Mouse (Mus musculus) limb, embryonic 12.5 days (tissue): ENCODE results near the gene Egr2. TPM values are rescaled to one million over a fixed set of nuclear protein-coding genes. Genes with fewer than 3 reads are reported as not detected.

Source experiments
- ATAC-seq: fragments of 200-750 bp; cut with Nextera tagmentation; 2 replicates; pipeline ENCODE4 v1.8.0; 2017; ENCODE audit warnings: low read depth, moderate TSS enrichment; ENCODE audit not compliant: insufficient number of reproducible peaks, insufficient read depth, low FRiP score, low TSS enrichment
- H3K27ac ChIP-seq: fragments of 300-500 bp; sonication (generic); 2 replicates; pipeline ENCODE4 v1.5.1; 2016; ENCODE audit warnings: mild to moderate bottlenecking, moderate library complexity
- H3K27me3 ChIP-seq: fragments of 300-500 bp; sonication (generic); 2 replicates; pipeline ENCODE4 v1.6.1; 2016; ENCODE audit warnings: mild to moderate bottlenecking, moderate library complexity
- H3K36me3 ChIP-seq: fragments of 300-500 bp; sonication (generic); 2 replicates; pipeline ENCODE4 v1.6.1; 2016; ENCODE audit warnings: mild to moderate bottlenecking, moderate library complexity
- H3K4me1 ChIP-seq: fragments of 300-500 bp; sonication (generic); replicated peaks from 2 replicates; pipeline ENCODE4 v1.6.1; 2016
- H3K4me2 ChIP-seq: fragments of 300-500 bp; sonication (generic); 2 replicates; pipeline ENCODE4 v1.6.1; 2016; ENCODE audit warnings: mild to moderate bottlenecking, moderate library complexity
- H3K4me3 ChIP-seq: fragments of 300-500 bp; sonication (generic); replicated peaks from 2 replicates; pipeline ENCODE4 v1.5.1; 2016; ENCODE audit warnings: mild to moderate bottlenecking
- H3K9ac ChIP-seq: fragments of 300-500 bp; sonication (generic); replicated peaks from 2 replicates; pipeline ENCODE4 v1.6.1; 2016; ENCODE audit warnings: mild to moderate bottlenecking, moderate library complexity
- H3K9me3 ChIP-seq: fragments of 300-500 bp; sonication (generic); 2 replicates; pipeline ENCODE4 v1.6.1; 2016; ENCODE audit warnings: mild to moderate bottlenecking, moderate library complexity
- WGBS: fragments of 180-500 bp; shearing (Covaris S2); methylation state at CpG from one replicate; pipeline ENCODE4 v1.1.7; 2016; 5-methylcytosine and 5-hydroxymethylcytosine counted together
- polyA plus RNA-seq: library from polyadenylated mRNA; unstranded; fragments of >200 nt; fragmentation: Nextera tagmentation; extraction: Ambion mirVana; gene quantifications from 2 replicates; pipeline ENCODE4 v1.2.1, GENCODE M21; 2016

Gene Egr2
- polyA plus RNA-seq, 1 experiment from 2014 or later: 0.19 TPM

DNA sequence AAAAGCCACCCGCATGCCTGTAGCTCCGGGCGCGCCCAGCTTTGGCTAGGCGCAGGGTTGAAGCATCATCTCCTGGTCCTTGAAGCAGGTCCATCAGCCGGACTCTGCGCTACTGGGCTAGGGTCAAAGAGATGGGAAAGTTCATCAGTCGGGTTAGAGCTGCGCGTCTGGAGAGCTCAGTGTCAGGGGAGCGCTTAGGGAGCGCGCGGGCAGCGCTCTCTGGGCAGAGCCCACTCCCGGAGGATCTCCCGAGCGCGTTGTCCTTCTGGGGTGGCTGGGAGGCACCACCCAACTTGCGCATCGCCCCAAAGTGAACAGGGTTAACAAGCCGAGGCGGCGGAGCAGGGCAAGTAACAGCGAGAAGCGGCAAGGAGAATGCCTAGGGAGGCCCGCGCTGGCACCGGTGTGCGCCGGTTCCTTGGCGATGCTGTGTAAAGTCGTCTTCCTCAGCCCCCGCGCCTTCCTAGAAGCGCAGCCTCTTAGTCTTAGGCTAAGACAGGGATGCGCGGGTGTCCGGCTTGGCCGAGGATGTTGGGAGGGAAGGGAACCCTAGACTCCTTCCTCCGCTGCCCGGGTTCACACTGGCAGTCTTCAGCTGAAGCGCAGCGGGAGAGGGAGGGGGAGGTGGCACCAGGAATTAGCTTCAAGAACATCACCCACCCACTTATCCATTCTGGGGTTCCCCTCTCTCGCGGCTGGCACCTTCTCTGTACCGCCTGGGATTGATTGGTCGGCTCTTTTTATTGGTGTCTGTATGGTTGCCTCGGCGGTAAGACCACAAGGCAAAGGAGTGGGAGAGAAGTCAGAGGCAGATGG is 3.5 kb downstream of the Egr2 start:
- peak overlapping the region; percentile 99 for H3K4me2 ChIP-seq
- H3K36me3 ChIP-seq: no peaks in the 10 kb centered on the region
- 2% methylated on average over 50 of the region's 50 CpGs for WGBS
- H3K9me3 ChIP-seq: no peaks in the 10 kb centered on the region
- peaks cover 81% of the 10 kb centered on the region for H3K27me3 ChIP-seq
- H3K27ac ChIP-seq: no peak overlapping the region
- peak overlapping the region; percentile 51 for H3K4me3 ChIP-seq
- ATAC-seq: no peak
- peaks cover 42% of the 10 kb centered on the region for H3K4me1 ChIP-seq
- no peak overlapping the region for H3K9ac ChIP-seq

DNA sequence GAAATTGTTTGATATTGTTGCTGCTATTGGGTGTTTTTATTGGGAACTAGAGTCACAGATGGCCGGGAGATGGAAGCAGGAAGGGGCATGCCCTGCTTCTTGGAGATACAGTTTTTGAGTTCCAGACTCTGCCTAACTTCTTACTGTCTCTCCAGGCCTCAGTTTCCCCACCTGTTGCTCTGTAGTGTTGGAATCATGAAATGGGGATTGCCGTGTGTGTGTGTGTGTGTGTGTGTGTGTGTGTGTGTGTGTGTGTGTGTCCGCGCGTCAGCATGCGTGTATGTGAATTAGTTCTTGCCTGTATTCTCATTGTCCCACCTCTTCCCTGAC is 4.1 kb downstream of the Egr2 start:
- ATAC-seq: no peak
- Histone ChIP-seq H3K27me3 (peaks cover 75% of the 10 kb centered on the region), H3K4me2 (0 out of 2 replicates have a peak overlapping the region, but pooled peaks have one; percentile 99), H3K36me3 (0 out of 2 replicates have a peak, but pooled peaks cover 2% of the 10 kb centered on the region), H3K4me1 (peaks cover 42% of the 10 kb centered on the region), H3K27ac (no peak overlapping the region), H3K9ac (no peak overlapping the region), H3K4me3 (peak overlapping the region; percentile 51), H3K9me3 (no peaks in the 10 kb centered on the region)
- 35% methylated on average over 6 of the region's 6 CpGs for WGBS

DNA sequence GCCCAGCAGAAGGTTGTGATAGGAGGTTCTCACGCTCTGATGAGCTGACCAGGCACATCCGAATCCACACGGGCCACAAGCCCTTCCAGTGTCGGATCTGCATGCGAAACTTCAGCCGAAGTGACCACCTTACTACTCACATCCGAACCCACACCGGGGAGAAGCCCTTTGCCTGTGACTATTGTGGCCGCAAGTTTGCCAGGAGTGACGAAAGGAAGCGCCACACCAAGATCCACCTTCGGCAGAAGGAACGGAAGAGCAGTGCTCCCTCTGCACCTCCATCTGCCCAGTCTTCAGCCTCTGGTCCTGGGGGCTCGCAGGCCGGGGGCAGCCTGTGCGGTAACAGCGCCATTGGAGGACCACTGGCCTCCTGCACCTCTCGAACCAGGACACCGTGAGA is 5.3 kb downstream of the Egr2 start:
- H3K36me3 ChIP-seq: 0 out of 2 replicates have a peak, but pooled peaks cover 5% of the 10 kb centered on the region
- no peaks in the 10 kb centered on the region for H3K9me3 ChIP-seq
- H3K4me1 ChIP-seq: peaks cover 34% of the 10 kb centered on the region
- 10% methylated on average over 19 of the region's 19 CpGs for WGBS
- peak overlapping the region; percentile 9; the same call in 1 of the 2 replicates for H3K4me3 ChIP-seq
- peak overlapping the region; percentile 19; the same call in 1 of the 2 replicates for H3K4me2 ChIP-seq
- H3K27me3 ChIP-seq: peaks cover 63% of the 10 kb centered on the region
- H3K27ac ChIP-seq: no peak overlapping the region
- no peak overlapping the region for H3K9ac ChIP-seq
- no peak for ATAC-seq

DNA sequence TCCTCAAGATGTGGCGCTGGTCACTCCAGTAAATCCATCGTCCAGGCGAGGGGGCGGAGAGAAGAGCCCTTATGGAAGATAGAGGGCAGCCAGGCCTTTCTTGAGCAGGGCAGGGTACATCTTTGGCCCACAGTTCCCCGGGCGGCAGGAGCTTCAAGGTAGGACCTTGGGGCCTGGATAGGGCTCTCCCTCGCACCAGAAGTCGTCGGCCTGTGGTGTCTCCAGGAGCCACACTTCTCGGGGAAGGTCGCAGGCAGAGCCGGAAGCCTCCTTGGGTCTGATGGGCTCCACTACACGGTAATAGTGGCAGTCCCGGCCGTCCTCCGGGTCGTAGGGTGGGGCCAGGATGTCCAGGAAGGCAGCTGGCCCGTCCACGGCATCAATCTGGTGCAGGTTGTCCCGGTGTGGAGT is 12.6 kb downstream of the Egr2 start:
- under 1% methylated on average over 20 of the region's 20 CpGs for WGBS
- peak overlapping the region; percentile 96 for H3K4me2 ChIP-seq
- H3K27me3 ChIP-seq: peaks cover 2% of the 10 kb centered on the region; the same call in 1 of the 2 replicates
- no peaks in the 10 kb centered on the region for H3K9me3 ChIP-seq
- H3K9ac ChIP-seq: peak overlapping the region; percentile 94
- peak overlapping the region; percentile 85 for H3K4me3 ChIP-seq
- no peak overlapping the region for H3K27ac ChIP-seq
- 0 out of 2 replicates have a peak, but pooled peaks have one; percentile 15 for ATAC-seq
- H3K4me1 ChIP-seq: peaks cover 30% of the 10 kb centered on the region
- peaks cover 7% of the 10 kb centered on the region; the same call in 1 of the 2 replicates for H3K36me3 ChIP-seq

DNA sequence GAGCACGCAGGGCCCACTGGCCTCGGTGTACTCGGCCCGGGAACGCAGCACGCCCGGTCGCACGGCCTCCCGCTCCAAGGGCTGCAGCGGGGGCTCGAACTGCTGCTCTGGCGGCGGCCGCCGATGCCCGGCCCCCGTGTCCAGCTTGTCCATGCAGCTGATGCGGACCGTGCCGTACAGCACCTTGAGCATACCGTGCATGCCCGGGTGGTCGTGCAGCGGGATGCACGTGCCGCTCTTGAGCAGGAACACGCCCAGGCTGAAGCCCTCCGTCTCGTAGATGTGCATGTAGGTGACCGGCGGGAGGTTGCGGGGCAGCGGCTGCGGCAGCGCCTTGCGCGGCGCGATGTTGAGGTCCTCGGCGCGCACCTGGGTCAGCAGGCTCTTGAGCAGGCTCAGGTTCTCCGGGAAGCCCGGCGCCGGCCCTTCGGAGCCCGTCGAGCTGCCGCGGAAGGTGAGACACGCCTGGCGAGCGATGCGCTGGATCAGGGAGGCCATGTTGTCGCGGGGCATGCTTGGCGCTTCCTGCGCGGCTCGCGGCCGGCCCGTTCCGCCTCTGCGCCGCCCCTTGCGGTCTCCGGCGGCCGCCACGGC is 13.1 kb downstream of the Egr2 start:
- peak; percentile 48 for ATAC-seq
- under 1% methylated on average over 68 of the region's 73 CpGs for WGBS
- peaks cover 30% of the 10 kb centered on the region for H3K4me1 ChIP-seq
- peak overlapping the region; percentile 94 for H3K9ac ChIP-seq
- no peaks in the 10 kb centered on the region for H3K9me3 ChIP-seq
- no peaks in the 10 kb centered on the region for H3K27me3 ChIP-seq
- peak overlapping the region; percentile 96 for H3K27ac ChIP-seq
- H3K4me2 ChIP-seq: peak overlapping the region; percentile 96
- peaks cover 7% of the 10 kb centered on the region; the same call in 1 of the 2 replicates for H3K36me3 ChIP-seq
- peak overlapping the region; percentile 85 for H3K4me3 ChIP-seq

DNA sequence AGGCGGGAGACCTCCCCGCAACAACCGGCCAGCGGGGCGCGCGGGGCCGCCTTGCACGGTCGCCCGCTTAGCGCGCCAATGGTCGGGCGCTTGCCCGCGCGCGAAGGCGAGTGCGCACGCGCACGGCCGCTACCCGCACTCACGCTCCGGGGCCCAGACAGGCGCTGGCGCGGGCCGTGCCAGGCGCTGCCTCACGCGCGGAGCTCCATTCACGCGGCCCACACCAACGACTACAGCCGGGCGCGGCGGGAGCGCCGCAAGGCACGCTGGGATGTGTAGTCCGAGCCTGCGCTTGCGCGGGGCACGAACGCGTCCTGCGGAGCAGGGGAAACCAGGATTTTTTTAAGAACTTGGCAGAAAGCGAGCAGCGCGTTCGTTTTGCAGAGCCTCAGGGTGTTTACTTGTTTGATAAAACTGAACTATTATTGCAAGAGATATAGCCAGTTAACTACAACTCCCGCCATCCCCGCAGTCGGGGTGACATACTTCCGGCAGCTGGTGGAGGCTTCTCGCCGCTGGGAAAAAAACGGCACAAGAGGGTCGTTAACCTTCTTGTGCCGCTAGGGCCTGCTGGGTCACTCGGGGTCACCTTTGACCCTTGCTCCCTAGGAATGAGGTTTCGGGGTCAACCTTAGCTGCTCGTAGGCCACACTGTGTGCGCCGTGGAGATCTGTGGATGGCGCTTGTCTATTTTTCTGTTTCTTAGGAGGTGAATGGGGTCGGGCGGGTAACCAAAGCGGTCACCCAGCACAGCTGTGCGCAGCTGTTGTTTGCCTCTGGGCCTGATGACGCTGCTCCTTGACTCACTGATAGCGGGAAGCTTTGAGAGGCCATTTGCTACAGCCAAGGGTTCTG is 13.8 kb downstream of the Egr2 start, which contains the start of gene Ado:
Ado (minus strand) TSS at position 79 of the 855 bp plus-strand sequence.
- H3K4me2 ChIP-seq: peak within 1 kb of the TSS; percentile 96
- peak; percentile 92 for ATAC-seq
- H3K27me3 ChIP-seq: no peaks in the 10 kb centered on the region
- peak within 1 kb of the TSS; percentile 94 for H3K9ac ChIP-seq
- peaks cover 30% of the 10 kb centered on the region for H3K4me1 ChIP-seq
- WGBS: under 1% methylated on average over 79 of the region's 79 CpGs
- H3K4me3 ChIP-seq: peak within 1 kb of the TSS; percentile 85
- H3K36me3 ChIP-seq: peaks cover 7% of the 10 kb centered on the region; the same call in 1 of the 2 replicates
- H3K9me3 ChIP-seq: no peaks in the 10 kb centered on the region
- H3K27ac ChIP-seq: peak within 1 kb of the TSS; percentile 96

DNA sequence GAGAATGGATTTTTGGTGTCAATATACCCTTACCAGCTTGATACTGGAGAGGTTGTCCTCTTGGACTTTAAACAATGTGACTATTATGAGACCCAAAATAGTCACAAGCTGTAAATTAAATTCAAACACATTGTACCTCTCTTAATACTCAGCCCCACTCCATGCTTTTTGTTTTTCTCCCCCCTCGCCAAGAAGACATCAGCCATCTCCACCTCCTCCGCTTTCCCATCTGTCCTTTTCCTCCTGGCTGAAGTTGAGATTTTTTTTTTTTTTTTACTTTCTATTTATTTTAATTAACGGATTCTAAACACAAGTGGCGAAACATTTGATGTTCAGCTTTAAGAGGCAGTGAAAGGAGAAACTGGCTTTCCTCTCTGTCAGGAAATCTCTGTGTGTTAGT is 22.8 kb downstream of the Egr2 start:
- Histone ChIP-seq H3K4me1 (no peaks in the 10 kb centered on the region), H3K27me3 (peaks cover 4% of the 10 kb centered on the region; the same call in 1 of the 2 replicates), H3K27ac (no peak overlapping the region), H3K9ac (no peak overlapping the region), H3K9me3 (no peaks in the 10 kb centered on the region), H3K36me3 (no peaks in the 10 kb centered on the region), H3K4me3 (no peak overlapping the region), H3K4me2 (no peak overlapping the region)
- 71% methylated on average over 4 of the region's 4 CpGs for WGBS
- no peak for ATAC-seq

DNA sequence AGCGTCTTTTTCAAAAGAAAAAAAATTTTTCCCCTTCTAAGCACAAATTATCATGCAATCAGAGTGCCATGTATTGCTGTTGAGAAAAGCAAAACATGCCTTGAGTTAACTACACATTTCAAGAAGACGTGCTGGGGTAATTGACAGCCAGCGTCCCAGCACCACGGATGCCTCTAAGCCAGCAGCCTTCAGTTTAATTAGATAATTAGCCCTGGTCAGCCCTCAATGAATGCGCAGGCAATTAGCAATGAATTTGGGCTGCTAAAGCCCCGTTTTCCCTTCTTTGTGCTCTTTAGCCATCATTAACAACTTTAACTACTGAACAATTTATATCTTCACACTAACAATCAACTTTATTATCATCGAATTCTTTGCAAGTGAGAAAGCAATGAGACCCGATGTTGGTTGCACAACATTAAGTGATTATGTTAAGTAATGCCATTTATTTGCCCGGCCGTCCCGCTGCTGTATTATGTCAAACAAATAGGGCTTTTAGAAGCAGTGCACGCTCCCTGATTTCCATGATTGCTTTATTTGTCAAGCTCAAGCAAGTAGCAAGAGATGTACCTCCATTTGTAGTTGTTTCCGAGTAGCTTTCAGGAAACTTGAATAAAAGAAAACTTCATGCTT is 24.6 kb downstream of the Egr2 start:
- Histone ChIP-seq H3K4me2 (no peak overlapping the region), H3K36me3 (no peaks in the 10 kb centered on the region), H3K4me1 (no peaks in the 10 kb centered on the region), H3K9ac (no peak overlapping the region), H3K4me3 (no peak overlapping the region), H3K27me3 (peaks cover 4% of the 10 kb centered on the region; the same call in 1 of the 2 replicates), H3K27ac (no peak overlapping the region), H3K9me3 (no peaks in the 10 kb centered on the region)
- no peak for ATAC-seq
- 40% methylated on average over 13 of the region's 13 CpGs for WGBS

DNA sequence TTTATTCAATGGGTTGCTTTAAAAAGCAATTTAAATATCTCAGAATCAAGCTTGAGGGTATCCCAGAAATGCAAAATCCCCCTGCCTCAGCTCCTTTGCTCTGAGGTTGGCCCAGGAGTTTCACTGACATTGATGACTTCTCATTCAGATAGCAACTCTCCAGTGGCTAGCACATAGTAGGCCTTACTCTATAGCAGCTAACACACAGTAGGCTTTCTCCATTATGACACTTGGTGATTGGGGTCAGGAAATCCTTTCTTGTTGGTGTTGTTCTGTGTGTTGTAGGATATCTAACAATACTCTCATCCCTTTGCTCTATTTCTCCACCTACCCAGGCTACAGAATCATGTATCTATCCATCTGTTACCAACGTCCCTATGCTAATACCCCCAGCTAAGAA is 25.9 kb downstream of the Egr2 start:
- H3K27me3 ChIP-seq: peaks cover 4% of the 10 kb centered on the region; the same call in 1 of the 2 replicates
- WGBS: 80% methylated on average over 1 of the region's 1 CpGs
- ATAC-seq: no peak
- H3K27ac ChIP-seq: no peak overlapping the region
- H3K4me1 ChIP-seq: no peaks in the 10 kb centered on the region
- H3K36me3 ChIP-seq: no peaks in the 10 kb centered on the region
- no peaks in the 10 kb centered on the region for H3K9me3 ChIP-seq
- no peak overlapping the region for H3K9ac ChIP-seq
- no peak overlapping the region for H3K4me3 ChIP-seq
- no peak overlapping the region for H3K4me2 ChIP-seq

DNA sequence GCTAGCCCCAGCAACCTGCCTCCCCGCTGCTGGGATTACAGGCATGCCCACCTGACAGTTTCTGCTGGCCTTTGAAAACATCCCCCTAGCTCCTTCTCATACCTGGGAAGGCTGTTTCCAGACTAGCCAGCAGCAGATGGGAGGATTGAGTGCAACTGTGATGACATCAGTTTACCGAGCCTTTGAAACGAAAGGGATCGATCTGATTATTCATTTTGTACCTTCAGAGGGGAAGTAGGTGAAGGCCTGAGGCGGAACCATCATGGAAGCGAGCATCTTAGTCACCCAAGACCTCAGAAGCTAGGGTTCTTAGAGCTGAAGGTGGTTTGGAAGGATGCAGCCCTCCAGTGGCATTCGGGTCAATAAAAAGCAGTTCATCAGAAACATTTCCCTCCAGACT is 29.2 kb downstream of the Egr2 start:
- H3K4me1 ChIP-seq: no peaks in the 10 kb centered on the region
- no peak overlapping the region for H3K27ac ChIP-seq
- H3K4me2 ChIP-seq: no peak overlapping the region
- 91% methylated on average over 7 of the region's 7 CpGs for WGBS
- H3K9ac ChIP-seq: no peak overlapping the region
- H3K4me3 ChIP-seq: no peak overlapping the region
- H3K9me3 ChIP-seq: no peaks in the 10 kb centered on the region
- no peak for ATAC-seq
- H3K36me3 ChIP-seq: no peaks in the 10 kb centered on the region
- H3K27me3 ChIP-seq: peaks cover 4% of the 10 kb centered on the region; the same call in 1 of the 2 replicates
